Mouse (Mus musculus) E14TG2a.4 (cell line): ENCODE measurements around the gene Baz1b.

ENCODE experiments used
- CTCF ChIP-seq: conservative IDR thresholded peaks from 2 replicates; pipeline ENCODE4 v1.5.1; 2014; ENCODE audit warnings: low read length
- NANOG ChIP-seq: IDR thresholded peaks from 2 replicates; pipeline ENCODE4 v1.6.1; 2014; ENCODE audit warnings: borderline replicate concordance, low read length, mixed read lengths
- POU5F1 ChIP-seq: IDR thresholded peaks from 2 replicates; pipeline ENCODE4 v1.6.1; 2014; ENCODE audit warnings: low read length, borderline replicate concordance

DNA sequence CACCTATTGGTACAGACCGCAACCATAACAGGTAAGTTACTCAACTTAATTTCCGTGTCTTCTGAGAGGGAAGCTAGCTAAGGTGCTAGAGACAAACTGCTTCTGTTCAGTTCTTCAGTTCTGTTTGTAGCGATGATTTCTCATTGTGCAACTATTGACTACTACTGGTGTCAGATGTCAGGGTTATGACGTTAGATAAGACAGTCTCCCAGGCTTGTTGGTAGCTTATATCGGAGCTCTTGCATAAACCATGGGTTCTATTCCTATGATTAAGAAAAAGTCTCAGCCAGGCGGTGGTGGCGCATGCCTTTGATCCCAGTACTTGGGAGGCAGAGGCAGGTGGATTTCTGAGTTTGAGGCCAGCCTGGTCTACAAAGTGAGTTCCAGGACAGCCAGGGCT is 35.0 kb downstream of the Baz1b start:
- no peak for TF ChIP-seq CTCF
- no peak for TF ChIP-seq NANOG
- no peak for TF ChIP-seq POU5F1
